Mouse (Mus musculus) neural tube, embryonic 13.5 days (tissue): ENCODE data around the gene Aadat. TPM values are rescaled to one million over a fixed set of nuclear protein-coding genes. Genes with fewer than 3 reads are reported as not detected.
A peak's percentile ranks its signal among the peaks of the same experiment; 100 is the strongest.
"Not testable (repeated sequence)": the region's sequence is repeated elsewhere in the genome, so short reads cannot be mapped to it uniquely, and the experiment has no call there.

ENCODE experiments used
- ATAC-seq: fragments of 200-750 bp; cut with Nextera tagmentation; 2 replicates; pipeline ENCODE4 v1.8.0; 2017; ENCODE audit warnings: low read depth, mild to moderate bottlenecking, moderate TSS enrichment, moderate library complexity
- H3K27ac ChIP-seq: fragments of 300-500 bp; sonication (generic); replicated peaks from 2 replicates; pipeline ENCODE4 v1.5.1; 2015; ENCODE audit warnings: moderate library complexity, mild to moderate bottlenecking, inconsistent platforms
- H3K27me3 ChIP-seq: fragments of 300-500 bp; sonication (generic); 2 replicates; pipeline ENCODE4 v1.6.1; 2015; ENCODE audit warnings: mild to moderate bottlenecking, inconsistent platforms
- H3K36me3 ChIP-seq: fragments of 300-500 bp; sonication (generic); 2 replicates; pipeline ENCODE4 v1.6.1; 2015; ENCODE audit warnings: mild to moderate bottlenecking, inconsistent platforms
- H3K4me1 ChIP-seq: fragments of 300-500 bp; sonication (generic); replicated peaks from 2 replicates; pipeline ENCODE4 v1.6.1; 2015; ENCODE audit warnings: inconsistent platforms
- H3K4me2 ChIP-seq: fragments of 300-500 bp; sonication (generic); 2 replicates; pipeline ENCODE4 v1.6.1; 2015; ENCODE audit warnings: inconsistent platforms, mild to moderate bottlenecking, moderate library complexity
- H3K4me3 ChIP-seq: fragments of 300-500 bp; sonication (generic); 2 replicates; pipeline ENCODE4 v1.5.1; 2015; ENCODE audit warnings: mild to moderate bottlenecking, inconsistent platforms
- H3K9ac ChIP-seq: fragments of 300-500 bp; sonication (generic); 2 replicates; pipeline ENCODE4 v1.6.1; 2015; ENCODE audit warnings: moderate library complexity, mild to moderate bottlenecking, inconsistent platforms
- H3K9me3 ChIP-seq: fragments of 300-500 bp; sonication (generic); 2 replicates; pipeline ENCODE4 v1.6.1; 2016; ENCODE audit warnings: inconsistent platforms
- WGBS: fragments of 180-500 bp; shearing (Covaris S2); methylation state at CpG from one replicate; pipeline ENCODE4 v1.1.7; 2015; 5-methylcytosine and 5-hydroxymethylcytosine counted together
- polyA plus RNA-seq: library from polyadenylated mRNA; unstranded; fragments of >200 nt; fragmentation: Nextera tagmentation; extraction: Ambion mirVana; gene quantifications from 2 replicates; pipeline ENCODE4 v1.2.1, GENCODE M21; 2015

The Aadat gene
- 1.0 and 1.1 TPM in 2 replicates for polyA plus RNA-seq

DNA sequence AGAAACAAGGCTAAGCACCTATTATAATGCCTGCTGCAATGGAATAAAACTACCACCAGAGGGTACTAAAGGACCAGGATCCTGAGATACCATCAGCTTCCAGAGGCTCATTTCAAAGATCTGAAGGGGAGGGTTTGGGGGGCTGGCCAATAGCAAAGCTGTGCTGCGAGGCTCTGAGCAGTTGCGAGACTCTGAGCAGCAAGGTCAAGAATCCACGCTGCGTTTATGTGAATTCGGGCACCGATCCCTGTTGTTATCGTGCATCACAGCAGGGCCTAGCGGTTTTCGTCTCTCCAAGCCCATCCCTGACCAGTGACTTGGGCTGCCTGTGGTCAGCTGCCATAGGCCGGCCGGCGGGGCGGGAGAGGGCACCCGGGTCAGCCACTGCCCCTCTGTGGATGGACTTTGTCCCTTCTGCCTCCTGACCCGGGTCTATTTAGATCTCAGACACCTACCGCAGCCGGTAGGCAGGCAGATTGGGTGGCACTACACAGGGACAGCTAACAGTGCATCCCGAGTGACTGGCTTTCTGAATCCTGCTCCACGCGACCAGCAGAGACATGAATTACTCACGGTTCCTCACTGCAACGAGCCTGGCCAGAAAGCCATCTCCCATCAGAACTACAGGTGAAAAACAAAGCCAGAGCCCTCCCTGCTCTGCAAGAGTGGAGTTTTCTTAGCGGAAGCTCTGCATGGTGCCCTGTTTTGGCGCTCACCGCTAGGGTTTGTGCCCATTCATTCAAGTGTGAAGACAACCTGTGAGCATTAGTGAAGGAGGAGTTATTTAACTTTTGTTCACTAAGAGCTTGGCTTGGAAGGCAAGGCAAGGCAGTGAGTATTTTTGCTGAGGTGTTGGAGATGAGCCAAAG is at the start of gene Aadat:
Gene Aadat (plus strand): TSS at position 280 of the 869 bp plus-strand sequence.
- H3K36me3 ChIP-seq, result no peaks in the 10 kb centered on the region
- 0 out of 2 replicates have a peak within 1 kb of the TSS, but pooled peaks have one; percentile 46 for H3K27ac ChIP-seq
- H3K4me2 ChIP-seq, result peak within 1 kb of the TSS; percentile 97
- ATAC-seq, result peak; percentile 99
- H3K9me3 ChIP-seq, result no peaks in the 10 kb centered on the region
- under 1% methylated on average over 25 of the region's 25 CpGs for WGBS
- H3K27me3 ChIP-seq, result no peaks in the 10 kb centered on the region
- H3K4me3 ChIP-seq, result peak within 1 kb of the TSS; percentile 63
- H3K9ac ChIP-seq, result peak within 1 kb of the TSS; percentile 79
- H3K4me1 ChIP-seq, result peaks cover 7% of the 10 kb centered on the region; the same call in 1 of the 2 replicates

DNA sequence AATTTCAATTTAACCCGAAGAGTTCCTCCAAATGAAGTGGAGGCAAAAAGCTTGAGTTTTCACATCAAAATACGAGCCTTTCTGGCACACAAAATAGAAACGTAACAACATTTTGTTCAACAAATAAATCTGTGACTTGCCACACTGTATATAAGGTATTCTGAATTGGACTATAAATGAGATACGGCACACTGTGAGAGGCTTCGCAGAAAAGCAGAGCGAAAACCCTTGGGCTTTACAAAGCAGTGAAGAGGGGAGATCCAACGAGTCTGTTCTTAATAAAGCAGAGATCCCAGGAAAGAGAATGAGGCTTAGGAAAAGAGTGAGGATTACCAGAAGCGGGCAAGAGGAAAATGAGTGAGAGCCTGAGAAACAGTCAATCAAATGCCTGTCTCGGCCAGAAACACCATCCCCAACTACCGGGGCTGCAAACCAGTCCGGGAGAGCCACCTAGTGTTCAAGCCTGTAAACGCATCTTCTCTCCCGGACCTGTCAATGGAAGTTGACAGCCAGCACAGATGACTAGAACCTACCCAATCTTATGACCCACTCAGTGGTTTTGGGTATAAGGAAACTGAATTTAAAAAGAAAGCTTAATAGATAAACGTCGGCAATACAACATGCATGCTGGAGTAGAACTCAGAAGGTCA is 38.9 kb upstream of the Aadat start:
- no peaks in the 10 kb centered on the region; the same call in 1 of the 2 replicates for H3K4me1 ChIP-seq
- H3K27ac ChIP-seq, result no peak overlapping the region
- H3K27me3 ChIP-seq, result no peaks in the 10 kb centered on the region
- ATAC-seq, result peak; percentile 81
- no peaks in the 10 kb centered on the region for H3K9me3 ChIP-seq
- peak overlapping the region; percentile 5; the same call in 1 of the 2 replicates for H3K4me3 ChIP-seq
- peak overlapping the region; percentile 10; the same call in 1 of the 2 replicates for H3K9ac ChIP-seq
- no peaks in the 10 kb centered on the region for H3K36me3 ChIP-seq
- peak overlapping the region; percentile 38 for H3K4me2 ChIP-seq
- 39% methylated on average over 15 of the region's 15 CpGs for WGBS

DNA sequence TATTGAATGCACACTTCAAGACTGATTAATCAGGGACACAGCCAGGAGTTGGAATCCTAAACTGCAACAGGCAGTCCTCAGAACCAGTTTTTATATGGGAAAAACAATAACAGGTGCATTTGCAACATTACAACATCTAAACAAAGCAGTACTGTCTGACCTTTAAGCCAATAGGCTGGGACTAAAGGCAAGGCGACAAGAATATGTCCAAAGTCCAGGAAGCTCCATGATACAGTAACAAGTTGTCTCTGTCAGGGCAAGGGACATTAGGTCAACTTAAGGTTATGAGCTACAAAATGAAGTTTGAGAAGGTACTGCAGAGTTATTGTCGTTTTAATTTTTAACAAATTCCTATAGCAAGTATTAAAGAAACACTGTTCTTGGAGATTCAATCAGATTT is 15.6 kb upstream of the Aadat start:
- Histone ChIP-seq H3K27me3 (no peaks in the 10 kb centered on the region), H3K9me3 (no peaks in the 10 kb centered on the region)
- WGBS, result 82% methylated on average over 2 of the region's 2 CpGs

DNA sequence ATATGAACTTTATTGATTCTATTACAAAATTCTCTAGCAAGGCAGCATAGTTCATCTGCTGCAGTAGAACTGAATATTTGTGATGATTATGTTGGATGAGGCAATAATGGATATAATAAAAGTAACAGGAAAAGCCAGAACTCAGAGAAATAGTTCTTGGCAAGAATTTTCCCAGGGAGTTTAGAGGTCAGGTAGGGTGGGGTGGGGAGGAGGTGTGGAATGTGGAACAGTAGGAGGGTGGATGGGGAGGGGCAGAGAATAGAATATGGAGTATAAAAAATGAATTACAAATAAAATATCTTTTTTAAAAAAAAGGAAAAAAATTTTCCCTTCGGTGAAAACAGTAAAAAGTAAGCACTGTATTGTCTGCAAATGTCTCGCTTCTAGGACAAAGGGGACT is 13.9 kb upstream of the Aadat start:
- no peaks in the 10 kb centered on the region for H3K27me3 ChIP-seq
- H3K4me1 ChIP-seq, result no peaks in the 10 kb centered on the region
- H3K9ac ChIP-seq, result no peak overlapping the region
- no peaks in the 10 kb centered on the region for H3K36me3 ChIP-seq
- H3K4me2 ChIP-seq, result no peak overlapping the region
- 94% methylated on average over 2 of the region's 2 CpGs for WGBS
- ATAC-seq, result no peak
- no peak overlapping the region for H3K27ac ChIP-seq
- no peak overlapping the region for H3K4me3 ChIP-seq
- no peaks in the 10 kb centered on the region for H3K9me3 ChIP-seq

More for the DNA sequence above, 15.6 kb upstream of the Aadat start:
- Histone ChIP-seq H3K4me2 (no peak overlapping the region), H3K4me1 (no peaks in the 10 kb centered on the region), H3K9ac (no peak overlapping the region), H3K27ac (no peak overlapping the region), H3K36me3 (no peaks in the 10 kb centered on the region), H3K4me3 (no peak overlapping the region)
- ATAC-seq, result no peak

DNA sequence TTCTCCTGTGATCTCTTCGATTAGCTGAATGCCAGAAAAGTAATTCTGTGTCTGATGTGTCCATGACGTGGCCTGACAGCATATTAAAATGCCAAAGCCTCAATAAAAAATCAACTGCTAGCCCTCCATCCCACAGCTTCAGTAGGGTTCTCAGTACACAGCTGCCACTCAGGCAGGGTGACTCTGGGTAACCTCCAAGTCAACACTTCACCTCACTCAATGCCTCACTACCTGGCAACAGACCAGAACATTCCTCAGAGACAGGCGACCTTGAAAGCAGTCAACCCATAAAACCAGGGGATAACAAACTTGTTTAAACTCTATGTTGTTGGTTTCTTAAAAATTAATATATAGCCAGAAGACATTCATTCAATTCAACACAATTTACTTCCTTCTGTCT is 13.3 kb upstream of the Aadat start:
- no peaks in the 10 kb centered on the region for H3K36me3 ChIP-seq
- 78% methylated on average over 3 of the region's 3 CpGs for WGBS
- H3K27me3 ChIP-seq, result no peaks in the 10 kb centered on the region
- H3K9me3 ChIP-seq, result no peaks in the 10 kb centered on the region
- H3K9ac ChIP-seq, result no peak overlapping the region
- H3K27ac ChIP-seq, result no peak overlapping the region
- no peak for ATAC-seq
- H3K4me2 ChIP-seq, result no peak overlapping the region
- no peak overlapping the region for H3K4me3 ChIP-seq
- no peaks in the 10 kb centered on the region for H3K4me1 ChIP-seq

DNA sequence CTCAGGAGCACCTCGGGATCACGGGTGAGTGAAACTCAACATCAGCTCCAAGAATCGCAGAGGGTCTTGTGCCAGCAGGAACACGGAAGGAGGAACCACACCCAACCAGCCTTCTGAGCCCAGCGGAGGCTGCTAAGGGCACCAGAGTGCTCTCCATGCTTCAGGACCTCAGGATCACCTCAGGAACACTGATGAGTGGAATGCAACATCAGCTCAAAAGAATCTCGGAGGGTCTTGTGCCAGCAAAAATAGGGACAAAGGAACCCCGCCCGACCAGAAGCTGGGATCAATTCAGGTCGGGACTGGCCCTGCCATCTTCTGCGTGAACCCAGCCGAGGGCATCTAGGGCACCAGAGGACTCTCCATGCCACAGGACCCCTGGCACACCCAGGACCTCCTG is 11.1 kb upstream of the Aadat start:
- WGBS, result 92% methylated on average over 11 of the region's 11 CpGs

DNA sequence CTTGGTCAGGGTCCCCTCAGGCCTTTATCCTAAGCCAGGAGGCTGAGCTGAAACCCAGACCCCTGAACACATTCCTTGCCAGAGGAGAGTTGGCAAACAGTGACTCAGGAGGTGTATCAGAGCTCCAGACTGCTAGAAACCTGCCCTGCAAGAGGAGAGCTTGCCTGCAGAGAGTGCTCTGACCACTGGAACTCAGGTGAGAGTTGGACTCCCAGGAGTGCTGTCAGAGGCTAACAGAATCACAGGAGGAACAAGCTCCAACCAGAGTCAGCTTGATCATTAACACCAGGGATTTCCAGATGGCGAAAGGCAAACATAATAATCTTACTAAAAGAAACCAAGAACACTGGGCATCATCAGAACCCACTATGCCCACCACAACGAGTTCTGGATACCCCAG is 10.7 kb upstream of the Aadat start:
- H3K9ac ChIP-seq, H3K27ac ChIP-seq, H3K9me3 ChIP-seq, H3K4me2 ChIP-seq, ATAC-seq, H3K27me3 ChIP-seq, H3K4me3 ChIP-seq, H3K36me3 ChIP-seq, H3K4me1 ChIP-seq: not testable (repeated sequence)
- 88% methylated on average over 2 of the region's 2 CpGs for WGBS

More for the DNA sequence above, 11.1 kb upstream of the Aadat start:
- Histone ChIP-seq H3K27me3 (no peaks in the 10 kb centered on the region), H3K4me3 (no peak overlapping the region), H3K4me2 (no peak overlapping the region), H3K36me3 (no peaks in the 10 kb centered on the region), H3K9me3 (no peaks in the 10 kb centered on the region), H3K27ac (no peak overlapping the region), H3K9ac (no peak overlapping the region), H3K4me1 (no peaks in the 10 kb centered on the region)
- ATAC-seq, result no peak

DNA sequence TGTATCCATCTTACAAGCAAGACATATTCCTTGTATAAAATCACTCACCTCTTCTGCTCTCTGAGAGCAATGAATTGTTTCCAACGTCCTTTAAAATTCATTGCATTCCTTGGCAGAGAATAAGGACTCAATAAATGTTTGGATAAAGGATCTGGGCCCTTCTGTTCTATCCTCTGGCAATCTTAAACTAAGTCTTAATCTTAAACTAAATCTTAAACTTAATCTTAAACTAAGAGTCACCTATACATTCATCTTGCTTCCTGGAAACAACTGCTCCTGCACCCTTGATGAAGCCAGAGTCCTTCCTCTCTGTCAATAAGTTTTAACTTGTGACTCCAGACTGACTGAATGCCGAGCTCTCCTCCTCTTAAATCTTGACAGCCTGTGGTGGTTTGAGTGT is 2.6 kb upstream of the Aadat start, which contains the start of gene Gm10283:
Gene Gm10283 (minus strand): TSS at position 101 of the 400 bp plus-strand sequence.
- H3K27me3 ChIP-seq, result no peaks in the 10 kb centered on the region
- 37% methylated on average over 2 of the region's 2 CpGs for WGBS
- no peak for ATAC-seq

DNA sequence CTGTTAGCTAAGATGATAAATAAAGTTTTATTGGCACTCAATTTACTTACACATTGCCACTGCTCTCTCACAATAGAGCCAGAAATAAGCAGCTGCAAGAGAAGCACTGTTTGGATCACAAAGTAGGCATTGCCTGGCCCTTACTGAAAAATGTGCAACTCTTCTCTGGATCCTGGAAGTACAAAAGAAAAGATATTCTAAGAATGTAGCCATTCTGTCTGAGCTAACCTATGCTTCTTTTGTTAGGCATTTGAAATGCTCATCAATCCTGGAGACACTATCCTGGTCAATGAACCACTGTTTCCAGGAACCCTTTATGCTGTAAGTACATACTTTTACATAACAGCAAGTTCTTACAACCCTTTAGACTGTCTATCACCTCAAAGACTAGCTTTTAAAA is 12.6 kb downstream of the Aadat start:
- no peak overlapping the region for H3K4me3 ChIP-seq
- ATAC-seq, result no peak
- no peaks in the 10 kb centered on the region for H3K4me1 ChIP-seq
- no peaks in the 10 kb centered on the region for H3K27me3 ChIP-seq
- H3K27ac ChIP-seq, result no peak overlapping the region
- H3K4me2 ChIP-seq, result no peak overlapping the region
- no peaks in the 10 kb centered on the region for H3K36me3 ChIP-seq
- H3K9me3 ChIP-seq, result no peaks in the 10 kb centered on the region
- no peak overlapping the region for H3K9ac ChIP-seq

More for the DNA sequence above, 2.6 kb upstream of the Aadat start, which contains the start of gene Gm10283:
- Histone ChIP-seq H3K9me3 (no peaks in the 10 kb centered on the region), H3K4me3 (no peak within 1 kb of the TSS), H3K27ac (no peak within 1 kb of the TSS), H3K4me2 (no peak within 1 kb of the TSS), H3K4me1 (peaks cover 7% of the 10 kb centered on the region; the same call in 1 of the 2 replicates), H3K9ac (no peak within 1 kb of the TSS), H3K36me3 (no peaks in the 10 kb centered on the region)

DNA sequence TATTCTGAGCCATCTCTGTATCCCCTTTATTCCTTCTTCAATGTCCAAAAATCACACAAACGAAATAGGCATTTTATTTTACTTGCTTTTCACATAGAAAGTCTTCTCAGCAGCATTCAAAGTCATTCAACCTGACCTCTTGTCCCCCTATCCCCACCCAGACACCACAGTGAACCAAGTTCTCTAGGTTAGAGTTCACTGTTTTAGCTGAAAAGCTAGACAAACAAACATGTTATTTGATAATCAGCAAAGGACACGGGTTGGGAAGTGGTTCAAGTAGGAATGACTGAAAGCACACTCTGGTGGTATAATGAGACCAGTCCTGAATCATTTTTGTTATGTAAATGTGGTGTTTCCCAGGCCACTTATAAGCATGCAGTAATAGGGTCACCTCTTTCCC is 29.2 kb downstream of the Aadat start:
- no peaks in the 10 kb centered on the region for H3K27me3 ChIP-seq
- no peak overlapping the region for H3K27ac ChIP-seq
- no peak for ATAC-seq
- no peaks in the 10 kb centered on the region for H3K9me3 ChIP-seq
- WGBS, result 45% methylated on average over 2 of the region's 2 CpGs
- no peaks in the 10 kb centered on the region for H3K36me3 ChIP-seq
- no peaks in the 10 kb centered on the region for H3K4me1 ChIP-seq
- no peak overlapping the region for H3K9ac ChIP-seq
- H3K4me2 ChIP-seq, result no peak overlapping the region
- H3K4me3 ChIP-seq, result no peak overlapping the region

DNA sequence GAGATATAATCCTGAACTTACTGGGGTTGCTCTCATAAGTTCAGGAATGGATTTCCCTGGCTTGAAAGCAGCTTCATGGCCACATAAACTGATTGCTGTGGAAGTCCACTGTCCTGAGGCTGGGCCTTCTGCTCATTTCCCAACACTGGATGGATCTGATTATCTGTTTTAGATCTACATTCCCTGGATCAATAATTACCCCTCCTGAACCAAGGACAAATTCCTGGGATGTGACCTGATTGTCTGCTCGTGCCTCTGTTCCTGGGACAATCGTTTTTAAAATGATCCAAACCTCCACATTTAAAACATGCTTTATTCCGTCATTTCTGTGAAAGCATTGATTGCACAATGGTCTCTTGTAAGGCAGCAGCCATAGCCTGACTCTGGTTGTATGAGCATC is 61.1 kb downstream of the Aadat start:
- Histone ChIP-seq H3K27me3 (no peaks in the 10 kb centered on the region), H3K4me2 (no peak overlapping the region), H3K27ac (no peak overlapping the region), H3K9ac (no peak overlapping the region), H3K4me1 (no peaks in the 10 kb centered on the region), H3K36me3 (no peaks in the 10 kb centered on the region), H3K9me3 (no peaks in the 10 kb centered on the region), H3K4me3 (no peak overlapping the region)
- ATAC-seq, result no peak
- 75% methylated on average over 3 of the region's 3 CpGs for WGBS

DNA sequence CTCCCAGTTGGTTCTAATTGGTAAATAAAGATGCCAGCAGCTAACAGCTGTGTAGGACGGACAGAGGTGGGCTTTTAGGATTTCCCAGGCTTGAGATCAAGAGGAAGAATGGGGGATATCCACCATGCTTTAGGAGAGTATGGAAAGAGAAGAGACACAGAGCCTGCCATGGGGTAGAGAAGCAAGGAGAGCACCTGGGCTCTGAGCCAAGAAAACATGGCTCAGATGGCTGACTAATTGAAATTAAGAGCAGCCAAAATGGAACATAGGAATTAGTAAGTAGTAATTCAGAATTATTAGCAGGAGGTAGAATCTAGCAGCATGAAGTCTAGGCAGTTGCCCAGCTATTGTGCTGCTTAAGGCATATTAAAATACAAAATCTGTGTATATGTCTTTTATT is 71.5 kb downstream of the Aadat start:
- 0 out of 2 replicates have a peak, but pooled peaks have one; percentile 19 for ATAC-seq
- no peaks in the 10 kb centered on the region for H3K4me1 ChIP-seq
- no peaks in the 10 kb centered on the region for H3K9me3 ChIP-seq
- H3K36me3 ChIP-seq, result no peaks in the 10 kb centered on the region
- no peak overlapping the region for H3K9ac ChIP-seq
- no peaks in the 10 kb centered on the region for H3K27me3 ChIP-seq
- no peak overlapping the region for H3K4me2 ChIP-seq
- H3K27ac ChIP-seq, result no peak overlapping the region
- 60% methylated on average over 1 of the region's 1 CpGs for WGBS
- no peak overlapping the region for H3K4me3 ChIP-seq
